Mouse (Mus musculus) C2C12 (cell line): Measurements from ENCODE around the gene Sec31b. TPM values are rescaled to one million over a fixed set of nuclear protein-coding genes. Genes with fewer than 3 reads are reported as not detected.
A peak's percentile ranks its signal among the peaks of the same experiment; 100 is the strongest.

Experiments used
- H3K27me3 ChIP-seq: one replicate; pipeline ENCODE4 v1.6.1; 2011; ENCODE audit not compliant: control insufficient read depth, insufficient read depth, insufficient read length
- H3K36me3 ChIP-seq: one replicate; pipeline ENCODE4 v1.6.1; 2011; ENCODE audit not compliant: control insufficient read depth, insufficient read depth
- H3K4me3 ChIP-seq: one replicate; pipeline ENCODE4 v1.5.1; 2011; ENCODE audit warnings: mild to moderate bottlenecking, control low read depth; ENCODE audit not compliant: poor library complexity, insufficient read depth, severe bottlenecking
- H3K79me2 ChIP-seq: one replicate; pipeline ENCODE4 v1.6.1; 2011; ENCODE audit not compliant: control insufficient read depth, insufficient read depth
- H3K79me3 ChIP-seq: one replicate; pipeline ENCODE4 v1.6.1; 2011; ENCODE audit warnings: low read depth, control low read depth
- H3ac ChIP-seq: one replicate; pipeline ENCODE3; 2011; ENCODE audit warnings: low read depth; ENCODE audit not compliant: control insufficient read depth, insufficient read length
- CEBPB ChIP-seq: IDR thresholded peaks from one replicate; pipeline ENCODE4 v1.6.1; 2011; ENCODE audit warnings: low read depth, mild to moderate bottlenecking, control low read depth, moderate library complexity
- CTCF ChIP-seq: IDR thresholded peaks from one replicate; pipeline ENCODE4 v1.5.1; 2011; ENCODE audit not compliant: control insufficient read depth, insufficient read depth, insufficient read length
- FOSL1 ChIP-seq: IDR thresholded peaks from one replicate; pipeline ENCODE4 v1.8.0; 2011; ENCODE audit warnings: mild to moderate bottlenecking, low read length; ENCODE audit not compliant: poor library complexity, insufficient read depth, severe bottlenecking
- MAX ChIP-seq: IDR thresholded peaks from one replicate; pipeline ENCODE4 v1.6.1; 2011; ENCODE audit warnings: mild to moderate bottlenecking, control low read depth
- MYOD1 ChIP-seq: IDR thresholded peaks from one replicate; pipeline ENCODE4 v1.6.1; 2011; ENCODE audit warnings: low read depth; ENCODE audit not compliant: control insufficient read depth, insufficient read length
- MYOG ChIP-seq: IDR thresholded peaks from one replicate; pipeline ENCODE4 v1.6.1; 2011; ENCODE audit not compliant: control insufficient read depth, insufficient read length; ENCODE audit errors: extremely low read depth
- USF1 ChIP-seq: IDR thresholded peaks from one replicate; pipeline ENCODE4 v1.6.1; 2011; ENCODE audit warnings: low read depth, mild to moderate bottlenecking, control low read depth, moderate library complexity
- polyA plus RNA-seq: library from polyadenylated mRNA; unstranded; fragments of >200 nt; fragmentation: generic; extraction: Trizol; gene quantifications from one replicate; pipeline ENCODE4 v1.2.1, GENCODE M21; 2012; ENCODE audit warnings: missing spikeins

The Sec31b gene
- polyA plus RNA-seq, 1 experiment = 0.01 TPM

- peaks cover 17% of the 10 kb centered on the region for H3K27me3 ChIP-seq
- H3K79me2 ChIP-seq = no peaks in the 10 kb centered on the region
- H3K4me3 ChIP-seq = no peak overlapping the region
- H3ac ChIP-seq = no peak overlapping the region
- no peaks in the 10 kb centered on the region for H3K79me3 ChIP-seq
- H3K36me3 ChIP-seq = no peaks in the 10 kb centered on the region
- TF ChIP-seq USF1 (no peak), CEBPB (no peak), MAX (peak; percentile 87), MYOD1 (no peak), FOSL1 (no peak), MYOG (no peak), CTCF (peak; percentile 100)
Measured at GRCm38 (mm10) chr19:44582638-44583309, 37.1 kb upstream of the Sec31b start.

DNA sequence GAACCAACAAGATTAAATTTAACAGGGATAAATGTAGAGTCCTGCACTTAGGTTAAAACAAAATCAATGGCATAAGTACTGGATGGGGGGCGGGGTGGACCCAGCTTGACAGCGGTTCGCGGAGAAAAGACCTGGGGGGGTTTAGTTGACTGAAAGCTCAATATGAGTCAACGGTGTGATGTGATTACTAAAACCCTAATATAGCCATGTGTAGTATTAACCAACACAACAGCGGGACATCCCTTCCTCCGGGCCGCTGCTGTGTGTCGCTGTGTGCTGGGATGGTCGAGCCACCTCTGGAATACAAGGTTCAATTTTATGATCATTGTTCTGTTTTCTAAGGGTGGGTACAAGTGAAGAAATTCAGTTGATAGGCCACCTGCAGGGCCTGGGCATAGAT is 36.4 kb upstream of the Sec31b start:
- no peak for TF ChIP-seq MYOD1
- no peak for TF ChIP-seq MAX
- TF ChIP-seq USF1 = no peak
- TF ChIP-seq CEBPB = no peak
- TF ChIP-seq CTCF = no peak
- peaks cover 12% of the 10 kb centered on the region for H3K27me3 ChIP-seq

GRCm38 (mm10) chr19:44578038-44578437 is 32.4 kb upstream of the Sec31b start:
- no peak overlapping the region for H3ac ChIP-seq
- no peaks in the 10 kb centered on the region for H3K79me3 ChIP-seq
- H3K4me3 ChIP-seq = no peak overlapping the region
- H3K79me2 ChIP-seq = no peaks in the 10 kb centered on the region
- H3K36me3 ChIP-seq = peaks cover 4% of the 10 kb centered on the region
- no peak for TF ChIP-seq USF1
- no peak for TF ChIP-seq MAX
- no peak for TF ChIP-seq FOSL1
- TF ChIP-seq CTCF = no peak
- TF ChIP-seq MYOG = no peak
- no peak for TF ChIP-seq MYOD1
- no peak for TF ChIP-seq CEBPB
- no peaks in the 10 kb centered on the region for H3K27me3 ChIP-seq

More for the DNA sequence above, 36.4 kb upstream of the Sec31b start:
- Histone ChIP-seq H3K79me3 (no peaks in the 10 kb centered on the region), H3K79me2 (no peaks in the 10 kb centered on the region), H3K4me3 (no peak overlapping the region), H3ac (no peak overlapping the region), H3K36me3 (no peaks in the 10 kb centered on the region)

DNA sequence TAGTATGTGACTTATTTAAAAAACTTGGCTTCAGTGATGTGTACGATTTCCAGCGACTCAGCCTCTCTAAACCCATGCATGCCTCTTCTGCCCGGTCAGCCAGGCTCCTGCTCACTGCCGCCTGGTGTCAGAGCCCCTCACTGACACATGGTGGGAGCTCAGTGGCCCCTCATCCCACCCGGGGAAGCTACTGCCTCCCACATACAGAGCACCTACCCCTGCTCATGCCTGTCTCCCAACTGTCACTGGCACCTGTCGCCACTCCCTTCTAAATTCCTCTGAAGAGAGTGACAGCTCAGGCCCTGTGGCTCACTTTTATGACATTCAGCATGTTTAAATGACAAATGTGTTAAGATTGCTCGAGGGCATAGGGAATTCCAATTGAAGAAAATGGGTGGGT is 30.6 kb upstream of the Sec31b start:
- Histone ChIP-seq H3K79me3 (no peaks in the 10 kb centered on the region), H3K79me2 (no peaks in the 10 kb centered on the region), H3ac (no peak overlapping the region), H3K36me3 (peaks cover 10% of the 10 kb centered on the region), H3K4me3 (no peak overlapping the region), H3K27me3 (no peaks in the 10 kb centered on the region)
- no peak for TF ChIP-seq CTCF
- no peak for TF ChIP-seq MAX
- TF ChIP-seq USF1 = no peak
- no peak for TF ChIP-seq MYOG
- TF ChIP-seq MYOD1 = no peak
- no peak for TF ChIP-seq FOSL1
- TF ChIP-seq CEBPB = no peak

- TF ChIP-seq MYOG (no peak), MAX (no peak), CTCF (no peak), FOSL1 (no peak), MYOD1 (no peak), CEBPB (no peak), USF1 (no peak)
- Histone ChIP-seq H3K79me2 (peaks cover 43% of the 10 kb centered on the region), H3K27me3 (no peaks in the 10 kb centered on the region), H3K79me3 (peaks cover 22% of the 10 kb centered on the region), H3K36me3 (peaks cover 75% of the 10 kb centered on the region), H3ac (no peak overlapping the region), H3K4me3 (no peak overlapping the region)
Measured at GRCm38 (mm10) chr19:44567763-44568162, 22.1 kb upstream of the Sec31b start.
